Mouse (Mus musculus): Measurements from ENCODE around the gene Rab40c. TPM values are rescaled to one million over a fixed set of nuclear protein-coding genes. Genes with fewer than 3 reads are reported as not detected.
A peak's percentile ranks its signal among the peaks of the same experiment; 100 is the strongest.

Gene Rab40c
- polyA plus RNA-seq, 1 experiment from 2014 or later, result 23.4 TPM

GRCm38 (mm10) chr17:25868601-25869191 lies 50.8 kb downstream of the Rab40c start, which contains the start of gene Mcrip2:
Gene Mcrip2, minus strand, starts transcription at chr17:25868764.
- ATAC-seq (ENCODE audit: low read depth), result peak; percentile 92
- WGBS, result 0% methylated on average over 24 of the region's 24 CpGs
- H3K9ac ChIP-seq (ENCODE audit: low read length), result peak within 1 kb of the TSS; percentile 72
- no peaks in the 10 kb centered on the region for H3K27me3 ChIP-seq (ENCODE audit: control insufficient read depth, insufficient read depth, low read depth, low read length)
- no peaks in the 10 kb centered on the region for H3K9me3 ChIP-seq (ENCODE audit: control insufficient read depth, low read length)
- H3K27ac ChIP-seq (ENCODE audit: low read length), result peak within 1 kb of the TSS; percentile 67
- H3K4me1 ChIP-seq (replicated peaks; ENCODE audit: control insufficient read depth, insufficient read depth, low read length), result peaks cover 9% of the 10 kb centered on the region
- peak within 1 kb of the TSS; percentile 94 for H3K4me2 ChIP-seq (ENCODE audit: low read depth, low read length)
- H3K4me3 ChIP-seq (ENCODE audit: low read length), result peak within 1 kb of the TSS; percentile 86
- H3K36me3 ChIP-seq (ENCODE audit: control insufficient read depth, insufficient read depth, low read length), result no peaks in the 10 kb centered on the region

DNA sequence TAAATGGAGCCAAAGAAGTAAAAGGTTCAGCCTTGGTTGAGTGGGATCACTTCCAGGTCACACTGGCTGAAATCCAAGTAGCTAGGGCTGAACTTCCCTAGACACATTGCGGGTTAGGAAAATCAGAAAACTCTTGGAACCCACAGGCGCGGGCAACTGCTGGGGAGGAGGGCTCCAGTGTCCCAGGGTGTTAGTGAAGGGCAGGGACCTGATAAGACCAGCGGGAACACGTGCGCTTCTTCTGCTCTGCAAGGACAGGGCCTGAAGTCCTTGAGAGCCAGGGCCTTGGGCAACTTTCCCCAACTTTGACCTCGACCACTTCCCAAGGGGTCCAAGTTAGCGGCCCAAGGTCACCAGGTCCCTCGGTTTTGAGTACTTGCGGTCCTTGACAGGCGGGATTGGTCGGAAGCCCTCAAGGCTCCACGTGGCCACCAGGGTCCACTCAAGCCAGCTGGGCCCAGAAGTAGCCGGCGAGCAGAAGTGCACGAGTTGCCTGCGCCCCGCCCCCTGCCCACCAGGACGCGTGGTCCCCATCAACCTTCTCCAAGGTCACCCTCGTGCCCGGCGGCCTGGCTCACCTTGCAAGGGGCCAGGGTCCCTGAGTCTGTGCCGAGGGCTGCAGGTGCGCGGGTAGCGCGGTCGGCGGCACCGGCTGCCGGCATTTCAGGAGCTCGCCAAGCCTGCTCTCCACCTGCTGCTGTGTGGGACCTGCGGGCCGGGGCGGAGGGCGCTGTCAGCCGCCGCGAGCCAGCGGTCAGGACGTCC lies 51.5 kb downstream of the Rab40c start:
- Histone ChIP-seq H3K27ac (ENCODE audit: low read length) (peak overlapping the region; percentile 47), H3K9ac (ENCODE audit: low read length) (peak overlapping the region; percentile 72), H3K4me3 (ENCODE audit: low read length) (peak overlapping the region; percentile 86), H3K27me3 (ENCODE audit: control insufficient read depth, insufficient read depth, low read depth, low read length) (no peaks in the 10 kb centered on the region), H3K36me3 (ENCODE audit: control insufficient read depth, insufficient read depth, low read length) (no peaks in the 10 kb centered on the region), H3K4me2 (ENCODE audit: low read depth, low read length) (peak overlapping the region; percentile 94), H3K4me1 (replicated peaks; ENCODE audit: control insufficient read depth, insufficient read depth, low read length) (peaks cover 9% of the 10 kb centered on the region), H3K9me3 (ENCODE audit: control insufficient read depth, low read length) (no peaks in the 10 kb centered on the region)
- ATAC-seq (ENCODE audit: low read depth), result peak; percentile 32
- WGBS, result under 1% methylated on average over 38 of the region's 42 CpGs

DNA sequence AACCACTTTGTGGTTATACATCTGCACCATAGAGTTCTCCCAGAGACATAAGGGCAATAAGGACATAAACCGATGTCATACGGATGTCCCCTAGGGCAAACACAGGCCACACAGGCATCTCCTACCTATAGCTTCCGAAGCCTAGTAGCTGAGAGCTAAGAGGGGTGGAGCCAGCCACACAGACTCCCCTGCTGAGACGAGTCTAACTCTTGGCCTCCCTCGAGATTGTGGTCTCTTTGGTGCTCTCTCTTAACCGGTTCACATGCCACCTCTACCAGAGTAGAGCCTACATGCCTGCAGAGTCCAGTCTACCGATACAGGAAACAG lies 52.1 kb downstream of the Rab40c start:
- Histone ChIP-seq H3K4me1 (replicated peaks; ENCODE audit: control insufficient read depth, insufficient read depth, low read length) (peaks cover 9% of the 10 kb centered on the region), H3K4me3 (ENCODE audit: low read length) (peak overlapping the region; percentile 86), H3K9me3 (ENCODE audit: control insufficient read depth, low read length) (no peaks in the 10 kb centered on the region), H3K9ac (ENCODE audit: low read length) (peak overlapping the region; percentile 72), H3K4me2 (ENCODE audit: low read depth, low read length) (peak overlapping the region; percentile 94), H3K36me3 (ENCODE audit: control insufficient read depth, insufficient read depth, low read length) (no peaks in the 10 kb centered on the region), H3K27ac (ENCODE audit: low read length) (no peak overlapping the region), H3K27me3 (ENCODE audit: control insufficient read depth, insufficient read depth, low read depth, low read length) (no peaks in the 10 kb centered on the region)
- 0 out of 2 replicates have a peak, but pooled peaks have one; percentile 3 for ATAC-seq (ENCODE audit: low read depth)
- 15% methylated on average over 7 of the region's 7 CpGs for WGBS

DNA sequence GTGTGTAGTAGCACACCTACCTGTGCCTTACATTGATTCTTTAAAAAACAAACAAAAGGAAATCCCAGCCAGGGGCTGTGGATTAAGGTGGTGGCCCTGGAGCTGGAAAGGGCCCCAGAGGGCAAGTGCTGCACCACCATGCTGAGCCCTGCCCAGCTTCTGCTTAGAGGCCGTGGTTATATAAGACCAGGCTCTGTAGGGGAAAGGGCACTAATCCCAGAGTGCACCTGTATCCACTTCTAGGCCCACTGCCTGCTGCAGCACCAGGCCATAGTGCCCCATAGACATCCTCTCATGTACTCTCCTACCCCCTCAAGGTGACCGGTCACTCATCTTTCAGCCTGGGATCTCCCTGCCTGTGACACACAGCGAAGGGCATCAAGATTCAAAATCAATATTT lies 53.4 kb downstream of the Rab40c start:
- Histone ChIP-seq H3K4me3 (ENCODE audit: low read length) (no peak overlapping the region), H3K36me3 (ENCODE audit: control insufficient read depth, insufficient read depth, low read length) (no peaks in the 10 kb centered on the region), H3K27me3 (ENCODE audit: control insufficient read depth, insufficient read depth, low read depth, low read length) (no peaks in the 10 kb centered on the region), H3K9me3 (ENCODE audit: control insufficient read depth, low read length) (no peaks in the 10 kb centered on the region), H3K9ac (ENCODE audit: low read length) (no peak overlapping the region), H3K4me2 (ENCODE audit: low read depth, low read length) (no peak overlapping the region), H3K4me1 (replicated peaks; ENCODE audit: control insufficient read depth, insufficient read depth, low read length) (peaks cover 13% of the 10 kb centered on the region), H3K27ac (ENCODE audit: low read length) (no peak overlapping the region)
- 91% methylated on average over 3 of the region's 3 CpGs for WGBS
- ATAC-seq (ENCODE audit: low read depth), result no peak

DNA sequence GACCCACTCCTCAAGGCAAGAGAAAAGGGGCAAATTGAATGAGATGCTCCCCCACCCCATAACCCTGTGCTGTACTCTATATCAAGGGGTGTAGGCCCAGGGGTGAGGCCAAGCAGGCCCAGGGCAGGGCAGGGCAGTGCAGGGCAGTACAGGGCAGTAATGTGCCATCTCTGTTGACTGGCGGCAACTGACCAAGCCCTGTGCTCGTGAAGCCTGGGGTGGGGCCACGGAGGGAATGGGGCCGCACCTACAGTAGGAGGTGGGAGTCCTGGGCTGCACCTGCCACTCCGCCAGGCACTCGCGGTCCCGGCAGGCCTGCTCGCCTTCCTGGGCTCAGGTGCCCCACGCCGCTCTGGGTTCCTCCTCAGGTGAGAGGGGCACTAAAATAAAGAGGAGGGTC lies 54.2 kb downstream of the Rab40c start:
- Histone ChIP-seq H3K9me3 (ENCODE audit: control insufficient read depth, low read length) (no peaks in the 10 kb centered on the region), H3K27me3 (ENCODE audit: control insufficient read depth, insufficient read depth, low read depth, low read length) (no peaks in the 10 kb centered on the region), H3K27ac (ENCODE audit: low read length) (no peak overlapping the region), H3K4me2 (ENCODE audit: low read depth, low read length) (no peak overlapping the region), H3K4me1 (replicated peaks; ENCODE audit: control insufficient read depth, insufficient read depth, low read length) (peaks cover 21% of the 10 kb centered on the region), H3K4me3 (ENCODE audit: low read length) (no peak overlapping the region), H3K9ac (ENCODE audit: low read length) (no peak overlapping the region), H3K36me3 (ENCODE audit: control insufficient read depth, insufficient read depth, low read length) (no peaks in the 10 kb centered on the region)
- ATAC-seq (ENCODE audit: low read depth), result no peak
- 84% methylated on average over 10 of the region's 11 CpGs for WGBS

DNA sequence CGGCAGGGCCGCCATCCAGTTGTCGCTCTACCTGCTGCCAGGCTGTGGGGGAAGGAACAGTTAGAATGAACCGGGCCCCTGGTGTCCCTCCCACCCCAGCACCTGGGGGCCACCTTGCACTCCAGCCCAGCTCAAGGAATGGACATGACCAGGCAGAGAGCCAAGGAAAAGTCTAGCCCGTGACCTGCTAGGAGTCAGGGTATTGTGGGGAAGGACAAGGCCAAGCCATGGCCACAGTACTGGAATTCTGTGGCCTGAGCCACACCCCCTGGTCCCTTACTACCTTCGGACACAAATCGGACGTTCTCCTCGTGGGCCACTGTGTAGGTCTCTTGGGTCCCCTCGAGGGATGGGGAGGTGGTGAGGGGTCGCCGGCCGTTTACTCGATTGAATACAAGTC lies 55.2 kb downstream of the Rab40c start:
- Histone ChIP-seq H3K4me2 (ENCODE audit: low read depth, low read length) (no peak overlapping the region), H3K27ac (ENCODE audit: low read length) (no peak overlapping the region), H3K27me3 (ENCODE audit: control insufficient read depth, insufficient read depth, low read depth, low read length) (no peaks in the 10 kb centered on the region), H3K9ac (ENCODE audit: low read length) (no peak overlapping the region), H3K36me3 (ENCODE audit: control insufficient read depth, insufficient read depth, low read length) (no peaks in the 10 kb centered on the region), H3K4me1 (replicated peaks; ENCODE audit: control insufficient read depth, insufficient read depth, low read length) (peaks cover 22% of the 10 kb centered on the region), H3K4me3 (ENCODE audit: low read length) (no peak overlapping the region), H3K9me3 (ENCODE audit: control insufficient read depth, low read length) (no peaks in the 10 kb centered on the region)
- no peak for ATAC-seq (ENCODE audit: low read depth)
- 87% methylated on average over 14 of the region's 14 CpGs for WGBS

- no peak overlapping the region for H3K4me3 ChIP-seq (ENCODE audit: low read length)
- no peaks in the 10 kb centered on the region for H3K9me3 ChIP-seq (ENCODE audit: control insufficient read depth, low read length)
- 0 out of 2 replicates have a peak, but pooled peaks cover 3% of the 10 kb centered on the region for H3K36me3 ChIP-seq (ENCODE audit: control insufficient read depth, insufficient read depth, low read length)
- no peak overlapping the region for H3K4me2 ChIP-seq (ENCODE audit: low read depth, low read length)
- no peak overlapping the region for H3K27ac ChIP-seq (ENCODE audit: low read length)
- 80% methylated on average over 6 of the region's 6 CpGs for whole genome bisulfite sequencing
- peaks cover 17% of the 10 kb centered on the region for H3K4me1 ChIP-seq (replicated peaks; ENCODE audit: control insufficient read depth, insufficient read depth, low read length)
- no peaks in the 10 kb centered on the region for H3K27me3 ChIP-seq (ENCODE audit: control insufficient read depth, insufficient read depth, low read depth, low read length)
- no peak overlapping the region for H3K9ac ChIP-seq (ENCODE audit: low read length)
- no peak for ATAC-seq (ENCODE audit: low read depth)
Measured at GRCm38 (mm10) chr17:25863681-25864080, 55.8 kb downstream of the Rab40c start.

DNA sequence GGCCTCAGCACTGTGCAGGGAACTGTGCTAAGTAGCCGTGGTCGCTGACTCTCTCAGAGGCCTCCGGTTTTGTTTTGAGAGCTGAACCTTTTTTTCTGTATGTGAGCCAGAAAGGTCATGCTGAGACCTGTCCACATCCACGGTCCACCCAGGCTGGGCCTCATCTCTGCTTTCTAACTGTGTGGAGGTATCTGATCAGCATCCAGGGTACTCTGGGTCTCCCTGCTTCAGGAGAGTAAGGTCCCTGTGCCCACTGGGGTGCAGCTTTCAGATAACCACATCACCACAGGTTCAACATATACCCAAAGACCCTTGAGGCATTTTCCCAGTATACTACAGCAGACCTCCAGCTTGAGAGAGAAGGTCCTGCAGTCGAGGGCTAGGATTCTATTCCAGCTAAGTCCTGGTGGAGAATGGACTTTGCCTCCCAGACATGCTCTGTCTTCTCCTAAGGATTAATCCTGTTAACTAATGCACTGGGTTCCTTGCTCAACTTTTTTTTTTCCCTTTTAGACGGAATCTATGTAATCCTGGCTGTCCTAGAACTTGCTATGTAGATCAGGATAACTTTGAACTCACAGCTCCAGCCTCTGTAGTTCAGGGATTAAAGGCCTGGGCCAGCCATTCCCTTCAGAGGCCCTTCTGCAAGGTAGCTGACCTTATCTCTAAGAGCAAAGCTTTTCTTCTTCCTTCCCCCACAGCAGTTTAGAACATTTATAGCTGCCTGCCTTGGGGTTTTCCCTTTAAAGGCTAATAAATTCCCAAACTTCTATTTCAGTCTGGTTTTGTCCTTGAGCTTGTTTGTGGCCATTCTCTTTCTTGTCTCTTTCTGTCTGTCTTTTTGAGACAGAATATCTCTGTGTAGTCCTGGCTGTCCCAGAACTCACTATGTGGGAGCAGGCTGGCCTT lies 57.6 kb downstream of the Rab40c start:
- H3K4me3 ChIP-seq (ENCODE audit: low read length), result peak overlapping the region; percentile 69
- no peaks in the 10 kb centered on the region for H3K9me3 ChIP-seq (ENCODE audit: control insufficient read depth, low read length)
- peaks cover 12% of the 10 kb centered on the region for H3K4me1 ChIP-seq (replicated peaks; ENCODE audit: control insufficient read depth, insufficient read depth, low read length)
- no peak; the same call in 1 of the 2 replicates for ATAC-seq (ENCODE audit: low read depth)
- peak overlapping the region; percentile 83 for H3K4me2 ChIP-seq (ENCODE audit: low read depth, low read length)
- 0 out of 2 replicates have a peak, but pooled peaks cover 3% of the 10 kb centered on the region for H3K36me3 ChIP-seq (ENCODE audit: control insufficient read depth, insufficient read depth, low read length)
- peak overlapping the region; percentile 90 for H3K9ac ChIP-seq (ENCODE audit: low read length)
- WGBS, result 11% methylated on average over 6 of the region's 6 CpGs
- H3K27me3 ChIP-seq (ENCODE audit: control insufficient read depth, insufficient read depth, low read depth, low read length), result no peaks in the 10 kb centered on the region
- peak overlapping the region; percentile 84 for H3K27ac ChIP-seq (ENCODE audit: low read length)

Measured in lung, embryonic 16.5 days (tissue).